13 mouse cellular contexts compared by ENCODE assay signal in genomic region chr2:125800428-125800827, GRCm38 (mm10). TPM values are rescaled to one million over a fixed set of nuclear protein-coding genes. Genes with fewer than 3 reads are reported as not detected.
DNase-seq lines count a peak whose midpoint lies in the region; ATAC-seq lines count a peak whose summit lies in the region.
"Had no signal": no experiment of that assay in that cellular context is flagged by ENCODE, and none has a peak within 500 bp of the region (broad histone marks: within the 10 kb centered on the region; RNA-seq: fewer than 3 reads in every experiment).

No protein-coding gene starts in this region.

- H3K4me2 ChIP-seq in heart, embryonic 16.5 days (ENCODE audit: low read depth, low read length), result peak overlapping the region; percentile 26; the same call in 1 of the 2 replicates
- H3K4me2 ChIP-seq: embryonic facial prominence, embryonic 12.5 days; liver, embryonic 12.5 days had no signal

- no peaks in the 10 kb centered on the region for H3K36me3 ChIP-seq in heart, embryonic 16.5 days (ENCODE audit: control insufficient read depth, insufficient read depth)
- H3K36me3 ChIP-seq: embryonic facial prominence, embryonic 12.5 days; liver, embryonic 12.5 days had no signal

- no peak overlapping the region for H3K9ac ChIP-seq in heart, embryonic 16.5 days (ENCODE audit: low read length)
- H3K9ac ChIP-seq: embryonic facial prominence, embryonic 12.5 days; liver, embryonic 12.5 days had no signal

- peaks cover 11% of the 10 kb centered on the region for H3K4me1 ChIP-seq in heart, embryonic 16.5 days (ENCODE audit: control insufficient read depth, insufficient read depth, low read length)
- H3K4me1 ChIP-seq: embryonic facial prominence, embryonic 12.5 days; liver, embryonic 12.5 days had no signal

- ATAC-seq in heart, embryonic 16.5 days (replicated peaks; ENCODE audit: extremely low read depth, insufficient read depth, low FRiP score), result peak; percentile 75; the same call in 1 of the 2 replicates
- ATAC-seq in megakaryocyte-erythroid progenitor cell, adult 5-6 weeks (replicated peaks; ENCODE audit: low FRiP score, low TSS enrichment, poor library complexity, severe bottlenecking), result peak; percentile 82
- ATAC-seq: forebrain, embryonic 16.5 days; liver, embryonic 12.5 days had no signal

- 37% methylated on average over 4 of the region's 4 CpGs for WGBS in heart, embryonic 16.5 days

- no peaks in the 10 kb centered on the region for H3K9me3 ChIP-seq in heart, embryonic 16.5 days (replicated peaks; ENCODE audit: control insufficient read depth, low read length)
- H3K9me3 ChIP-seq: embryonic facial prominence, embryonic 12.5 days; liver, embryonic 12.5 days had no signal

- peak; percentile 10 to 29 for DNase-seq in heart, adult 9 months (ENCODE audit: low spot score in 2 of 2)
- no peak for DNase-seq in heart, adult 8-10 months (ENCODE audit: low spot score)
- peak; percentile 25 for DNase-seq in adrenal gland, postnatal 25 days
- DNase-seq in spleen, postnatal 4 days (ENCODE audit: low spot score in 2 of 2), result no peak
- DNase-seq in right cerebral cortex, postnatal 36 days (ENCODE audit: low spot score in 2 of 2), result no peak
- DNase-seq: kidney, postnatal 36 days; spleen, adult 18-20 months; thymus, postnatal 14 days had no signal

- H3K27ac ChIP-seq in heart, embryonic 16.5 days (ENCODE audit: low read length), result peak overlapping the region; percentile 55; the same call in 1 of the 2 replicates
- H3K27ac ChIP-seq: embryonic facial prominence, embryonic 12.5 days; liver, embryonic 12.5 days had no signal

- H3K4me3 ChIP-seq in heart, embryonic 16.5 days (ENCODE audit: low read length), result no peak overlapping the region
- H3K4me3 ChIP-seq: embryonic facial prominence, embryonic 12.5 days; liver, embryonic 12.5 days had no signal

- H3K27me3 ChIP-seq in heart, embryonic 16.5 days (ENCODE audit: control insufficient read depth, insufficient read depth, low read length), result no peaks in the 10 kb centered on the region
- H3K27me3 ChIP-seq: embryonic facial prominence, embryonic 12.5 days; liver, embryonic 12.5 days had no signal

RNA-seq across cellular contexts. Expression of gene Secisbp2l, which starts 17.8 kb away (rescaled TPM):
- 10 to 100 TPM; 26.1 to 29.2 (median 27.6) TPM for total RNA-seq in heart, adult 8-10 months (2022)
- 62.2 and 73.1 TPM in 2 replicates for total RNA-seq in adrenal gland, postnatal 25 days (2021)
- polyA plus RNA-seq in heart, embryonic 16.5 days (2015; fragmentation: Nextera tagmentation; extraction: Ambion mirVana), result 13.1 and 14.0 TPM in 2 replicates
- total RNA-seq in megakaryocyte-erythroid progenitor cell, adult 5-6 weeks (2014; fragmentation: Nextera tagmentation), result 10.5 and 18.0 TPM in 2 replicates
- 11.5 and 13.8 TPM in 2 replicates for total RNA-seq in megakaryocyte-erythroid progenitor cell, adult 5-6 weeks (2017)

RNA-seq across cellular contexts. Expression of gene Galk2, which starts 58.5 kb away (rescaled TPM):
- 10 to 100 TPM; 10.4 to 12.2 (median 11.7) TPM for total RNA-seq in heart, adult 8-10 months (2022)
- total RNA-seq in adrenal gland, postnatal 25 days (2021), result 77.6 and 102 TPM in 2 replicates
- polyA plus RNA-seq in heart, embryonic 16.5 days (2015; fragmentation: Nextera tagmentation; extraction: Ambion mirVana), result 29.0 and 32.4 TPM in 2 replicates
- total RNA-seq in megakaryocyte-erythroid progenitor cell, adult 5-6 weeks (2014; fragmentation: Nextera tagmentation), result 3.3 and 12.4 TPM in 2 replicates
- total RNA-seq in megakaryocyte-erythroid progenitor cell, adult 5-6 weeks (2017), result 9.4 and 10.3 TPM in 2 replicates

RNA-seq across cellular contexts. Expression of gene Cops2, which starts 58.5 kb away (rescaled TPM):
- 10 to 100 TPM; 83.2 to 94.0 (median 90.4) TPM for total RNA-seq in heart, adult 8-10 months (2022)
- 128 and 139 TPM in 2 replicates for total RNA-seq in adrenal gland, postnatal 25 days (2021)
- 56.5 and 58.6 TPM in 2 replicates for polyA plus RNA-seq in heart, embryonic 16.5 days (2015; fragmentation: Nextera tagmentation; extraction: Ambion mirVana)
- total RNA-seq in megakaryocyte-erythroid progenitor cell, adult 5-6 weeks (2014; fragmentation: Nextera tagmentation), result 82.2 and 102 TPM in 2 replicates
- 156 and 313 TPM in 2 replicates for total RNA-seq in megakaryocyte-erythroid progenitor cell, adult 5-6 weeks (2017)

Comparison
In these comparisons a context has a peak if more than half of its experiments do, and no peak if none do; other contexts are left out.
1. DNase-seq: peak in heart, adult 9 months (2 of 2) and adrenal gland, postnatal 25 days (single experiment); none in heart, adult 8-10 months (single experiment), spleen, postnatal 4 days (0 of 2) and right cerebral cortex, postnatal 36 days (0 of 2).